Mouse (Mus musculus): Measurements from ENCODE around the gene Gk5.

Gk5 gene

DNA sequence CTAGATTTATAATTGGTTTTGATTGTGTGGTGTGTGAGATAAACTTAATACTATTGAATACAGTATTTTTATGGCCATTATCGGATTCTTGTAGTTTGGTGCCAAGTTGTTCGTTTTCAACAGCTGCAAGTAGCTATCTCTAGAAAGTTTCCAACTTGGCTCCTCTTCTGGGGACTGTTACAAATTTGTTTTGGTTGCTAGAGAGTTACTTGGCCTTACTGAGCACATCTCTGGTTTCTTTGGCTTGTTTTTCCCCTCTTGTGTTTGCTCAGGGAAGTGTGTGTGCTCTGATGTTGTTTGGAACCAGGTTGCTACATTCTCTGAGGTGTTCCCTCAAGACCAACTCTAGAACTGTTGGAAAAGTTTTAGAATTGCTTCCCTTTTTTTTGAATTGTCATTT lies 104.1 kb downstream of the Gk5 start:
- H3K27me3 ChIP-seq (ENCODE audit: control insufficient read depth, insufficient read depth, low read length, poor library complexity, severe bottlenecking): no peaks in the 10 kb centered on the region
- no peaks in the 10 kb centered on the region for H3K36me3 ChIP-seq (ENCODE audit: control insufficient read depth, insufficient read depth, low read length, poor library complexity, severe bottlenecking)
- no peak for DNase-seq (ENCODE audit: low read depth, low spot score)

DNA sequence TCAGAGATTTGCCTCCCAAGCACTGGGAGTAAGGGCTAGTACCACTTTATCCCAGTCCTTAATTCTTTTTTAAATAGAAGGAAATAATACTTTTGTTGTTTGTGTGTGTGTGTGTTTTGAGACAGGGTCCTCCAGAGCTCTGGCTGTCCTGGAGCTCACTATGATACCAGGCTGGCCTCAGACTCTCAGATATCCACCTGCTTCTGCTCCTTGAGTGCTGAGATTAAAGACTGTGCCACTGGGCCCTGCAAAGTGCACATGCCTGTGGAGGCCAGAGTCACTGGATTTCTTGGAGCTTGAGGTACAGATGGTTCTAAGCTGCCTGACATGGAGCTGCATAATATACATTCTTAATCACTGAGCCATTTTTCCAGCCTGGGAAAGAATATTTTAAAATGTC lies 109.1 kb downstream of the Gk5 start:
- no peaks in the 10 kb centered on the region for H3K27me3 ChIP-seq (ENCODE audit: control insufficient read depth, insufficient read depth, low read length, poor library complexity, severe bottlenecking)

DNA sequence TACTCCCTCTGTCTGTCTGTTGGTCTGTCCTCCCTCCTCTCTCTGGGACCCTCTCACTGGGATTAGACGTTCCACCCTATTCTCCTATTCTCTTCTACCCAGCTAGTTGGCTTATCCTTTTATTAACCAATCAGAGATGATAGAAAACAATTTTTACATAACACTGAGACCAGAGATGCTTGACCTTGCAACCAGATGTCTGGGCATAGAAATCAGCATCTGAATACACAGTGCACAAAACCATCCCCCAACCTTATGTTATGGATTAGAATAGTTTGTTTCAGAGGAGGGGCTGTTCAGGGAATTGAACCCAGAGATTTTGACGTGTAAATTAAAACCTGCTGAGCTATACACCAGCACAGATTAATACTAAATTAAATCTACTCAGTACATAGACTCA lies 111.1 kb downstream of the Gk5 start:
- H3K27me3 ChIP-seq (ENCODE audit: control insufficient read depth, insufficient read depth, low read length, poor library complexity, severe bottlenecking): no peaks in the 10 kb centered on the region
- no peak for DNase-seq (ENCODE audit: low read depth, low spot score)
- no peaks in the 10 kb centered on the region; the same call in 1 of the 2 replicates for H3K36me3 ChIP-seq (ENCODE audit: control insufficient read depth, insufficient read depth, low read length, poor library complexity, severe bottlenecking)

More for the DNA sequence above, 109.1 kb downstream of the Gk5 start:
- no peaks in the 10 kb centered on the region for H3K36me3 ChIP-seq (ENCODE audit: control insufficient read depth, insufficient read depth, low read length, poor library complexity, severe bottlenecking)
- DNase-seq (ENCODE audit: low read depth, low spot score): no peak

Measured in splenic B cell, adult 2 months (primary cell).